Mouse (Mus musculus) small intestine, adult 2 months (tissue): ENCODE results near the gene Smok3b. TPM values are rescaled to one million over a fixed set of nuclear protein-coding genes. Genes with fewer than 3 reads are reported as not detected.
"Not testable (repeated sequence)": the region's sequence is repeated elsewhere in the genome, so short reads cannot be mapped to it uniquely, and the experiment has no call there.

ENCODE experiments used
- H3K27ac ChIP-seq: fragments of 200-500 bp; 2 replicates; pipeline ENCODE4 v1.5.1; 2012; ENCODE audit warnings: low read depth, low read length, control low read depth, inconsistent platforms; ENCODE audit not compliant: insufficient read depth
- H3K27me3 ChIP-seq: fragments of 200-500 bp; 2 replicates; pipeline ENCODE4 v1.6.1; 2012; ENCODE audit warnings: mild to moderate bottlenecking, moderate library complexity, low read length, inconsistent platforms; ENCODE audit not compliant: control insufficient read depth, insufficient read depth
- H3K36me3 ChIP-seq: fragments of 200-500 bp; 2 replicates; pipeline ENCODE4 v1.6.1; 2012; ENCODE audit warnings: mild to moderate bottlenecking, low read length, control low read depth, inconsistent platforms; ENCODE audit not compliant: control insufficient read depth, insufficient read depth
- H3K4me1 ChIP-seq: fragments of 200-500 bp; 2 replicates; pipeline ENCODE4 v1.6.1; 2012; ENCODE audit warnings: low read length, inconsistent platforms, mixed read lengths; ENCODE audit not compliant: control insufficient read depth, insufficient read depth, insufficient read length
- H3K4me3 ChIP-seq: fragments of 200-500 bp; 2 replicates; pipeline ENCODE4 v1.5.1; 2012; ENCODE audit warnings: low read depth, mild to moderate bottlenecking, control low read depth, inconsistent platforms, low read length, moderate library complexity
- CTCF ChIP-seq: fragments of 200-500 bp; IDR thresholded peaks from 2 replicates; pipeline ENCODE4 v1.5.1; 2012; ENCODE audit warnings: low read depth, mild to moderate bottlenecking, control low read depth, inconsistent platforms, low read length, moderate library complexity, mixed read lengths; ENCODE audit not compliant: insufficient replicate concordance, insufficient read length; ENCODE audit errors: extremely low read depth
- POLR2A ChIP-seq: fragments of 200-500 bp; IDR thresholded peaks from 2 replicates; pipeline ENCODE4 v1.6.1; 2012; ENCODE audit warnings: low read depth, mild to moderate bottlenecking, control low read depth, inconsistent platforms, low read length, moderate library complexity
- WGBS: fragments of 180-500 bp; shearing (Covaris S2); methylation state at CpG from one replicate; pipeline ENCODE4 v1.1.7; 2018; 5-methylcytosine and 5-hydroxymethylcytosine counted together
- polyA plus RNA-seq: library from polyadenylated mRNA; depleted of rRNA; stranded (reverse); fragments of >200 nt; gene quantifications from 2 replicates; pipeline ENCODE4 v1.2.3, GENCODE M21; 2012

The Smok3b gene
- polyA plus RNA-seq, 1 experiment: not detected

GRCm38 (mm10) chr5:137986351-137986750 lies 34.9 kb upstream of the Smok3b start:
- no peaks in the 10 kb centered on the region for H3K36me3 ChIP-seq
- H3K4me1 ChIP-seq: no peaks in the 10 kb centered on the region
- no peaks in the 10 kb centered on the region for H3K27me3 ChIP-seq
- WGBS: 82% methylated on average over 1 of the region's 1 CpGs
- H3K4me3 ChIP-seq: no peak overlapping the region
- no peak overlapping the region for H3K27ac ChIP-seq
- no peak for TF ChIP-seq POLR2A
- no peak for TF ChIP-seq CTCF

DNA sequence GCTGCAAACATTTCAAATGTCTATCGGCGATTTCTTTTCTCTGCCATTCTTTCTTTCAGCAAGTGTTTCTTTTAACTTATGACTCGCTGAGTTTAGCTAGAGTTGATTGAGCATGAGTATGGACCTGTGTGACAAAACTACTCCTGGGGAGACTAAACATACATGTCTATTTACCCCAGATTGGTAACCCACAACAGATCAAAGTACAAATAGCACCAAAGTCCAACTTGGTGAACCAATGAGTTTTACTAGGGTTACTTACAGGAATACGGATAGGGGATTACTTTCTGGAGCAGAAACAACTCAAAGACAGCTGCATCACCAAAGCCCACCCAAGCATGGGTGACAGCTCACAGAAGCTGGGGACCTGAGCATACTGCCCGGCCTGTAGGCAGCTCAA lies 11.8 kb upstream of the Smok3b start:
- Histone ChIP-seq H3K4me3 (no peak overlapping the region), H3K36me3 (no peaks in the 10 kb centered on the region), H3K4me1 (no peaks in the 10 kb centered on the region), H3K27ac (no peak overlapping the region), H3K27me3 (no peaks in the 10 kb centered on the region)
- TF ChIP-seq POLR2A: no peak
- no peak for TF ChIP-seq CTCF
- WGBS: 76% methylated on average over 5 of the region's 5 CpGs

- Histone ChIP-seq H3K27ac (no peak overlapping the region), H3K36me3 (no peaks in the 10 kb centered on the region), H3K4me3 (no peak overlapping the region), H3K4me1 (no peaks in the 10 kb centered on the region), H3K27me3 (no peaks in the 10 kb centered on the region)
- no peak for TF ChIP-seq CTCF
- no peak for TF ChIP-seq POLR2A
- WGBS: 73% methylated on average over 5 of the region's 5 CpGs
Measured at GRCm38 (mm10) chr5:138012382-138012781, 8.8 kb upstream of the Smok3b start.

- Histone ChIP-seq H3K27me3 (no peaks in the 10 kb centered on the region), H3K4me3 (no peak overlapping the region), H3K4me1 (no peaks in the 10 kb centered on the region), H3K27ac (no peak overlapping the region), H3K36me3 (no peaks in the 10 kb centered on the region)
- no peak for TF ChIP-seq CTCF
- TF ChIP-seq POLR2A: no peak
- WGBS: 53% methylated on average over 2 of the region's 2 CpGs
Measured at GRCm38 (mm10) chr5:138016530-138016929, 4.7 kb upstream of the Smok3b start.

DNA sequence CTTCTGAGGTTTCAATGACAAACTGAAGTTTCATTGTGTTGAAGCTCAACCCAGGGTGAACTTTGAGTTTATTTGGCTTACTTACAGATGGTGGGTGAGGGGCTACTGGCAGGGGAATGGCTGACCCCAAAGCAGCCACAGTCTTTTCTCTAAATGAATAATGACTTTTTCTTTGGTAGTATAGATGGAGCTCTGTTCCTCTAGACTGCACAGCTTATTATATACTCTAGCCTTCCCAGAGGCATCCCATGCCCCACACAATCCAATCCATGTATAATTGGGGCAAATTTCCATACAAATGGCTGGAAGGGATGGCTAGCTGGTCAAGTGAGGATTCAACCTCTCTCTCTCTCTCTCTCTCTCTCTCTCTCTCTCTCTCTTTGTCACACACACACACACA lies 4.2 kb upstream of the Smok3b start:
- no peaks in the 10 kb centered on the region for H3K36me3 ChIP-seq
- no peak overlapping the region for H3K4me3 ChIP-seq
- TF ChIP-seq POLR2A (no peak), CTCF (no peak)
- H3K27ac ChIP-seq: no peak overlapping the region
- H3K4me1 ChIP-seq: no peaks in the 10 kb centered on the region
- H3K27me3 ChIP-seq: no peaks in the 10 kb centered on the region

DNA sequence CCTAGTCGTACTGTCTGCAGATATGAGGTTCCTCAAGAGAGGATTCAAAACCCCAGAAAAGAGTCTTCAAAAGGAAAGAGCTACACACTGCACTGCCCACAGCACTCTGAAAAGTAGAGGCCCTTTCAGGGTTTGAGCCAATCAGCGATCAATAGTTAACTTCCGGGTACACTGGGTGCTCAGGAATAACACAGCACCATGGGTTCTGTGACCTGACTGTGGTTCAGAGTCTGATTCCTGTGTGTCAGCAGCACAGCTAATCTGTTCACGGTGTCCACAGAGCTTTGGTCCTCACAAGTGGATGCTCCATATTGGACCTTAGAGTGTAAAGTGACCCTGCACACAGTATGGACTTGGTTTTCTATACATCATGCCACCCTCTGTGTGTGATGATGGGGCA lies 1.7 kb upstream of the Smok3b start:
- H3K36me3 ChIP-seq, H3K27ac ChIP-seq, H3K4me1 ChIP-seq, H3K27me3 ChIP-seq, H3K4me3 ChIP-seq: not testable (repeated sequence)
- 77% methylated on average over 4 of the region's 4 CpGs for WGBS

DNA sequence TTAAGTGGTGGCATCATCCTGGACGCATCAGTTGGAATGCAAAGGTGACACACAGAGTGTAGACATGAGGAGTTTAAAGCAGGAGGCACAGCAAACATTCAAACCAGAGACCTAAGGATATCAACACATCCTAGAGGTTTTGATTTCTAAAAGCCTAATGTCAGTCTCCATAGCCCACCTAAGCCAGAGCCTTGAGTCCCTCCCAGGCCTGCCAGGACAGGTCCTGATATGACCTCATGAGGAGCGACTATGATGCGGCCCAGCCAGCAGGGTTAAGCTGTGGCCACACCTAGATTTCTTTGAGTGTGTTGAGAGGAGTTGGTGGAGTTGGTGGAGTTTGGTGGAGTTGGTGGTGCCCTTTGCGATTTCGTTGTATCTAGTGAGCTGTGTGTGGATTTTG lies 31.7 kb downstream of the Smok3b start, which contains the start of gene Smok3c:
Smok3c (plus strand) TSS at position 301 of the 400 bp plus-strand sequence.
- not testable (repeated sequence) for H3K36me3 ChIP-seq, H3K27me3 ChIP-seq, H3K4me3 ChIP-seq, H3K4me1 ChIP-seq, H3K27ac ChIP-seq
- WGBS: no CpG with 5 or more reads among the region's 5 CpGs

GRCm38 (mm10) chr5:138073803-138074202 lies 52.6 kb downstream of the Smok3b start:
- Histone ChIP-seq H3K27ac (no peak overlapping the region), H3K4me3 (no peak overlapping the region), H3K27me3 (no peaks in the 10 kb centered on the region), H3K4me1 (no peaks in the 10 kb centered on the region), H3K36me3 (no peaks in the 10 kb centered on the region)
- 88% methylated on average over 4 of the region's 4 CpGs for WGBS
- no peak for TF ChIP-seq CTCF
- TF ChIP-seq POLR2A: no peak
